Mouse (Mus musculus) cerebral cortex, adult 2 months (tissue): ENCODE data around the gene Gpc3.

Experiments
- WGBS: fragments of 180-500 bp; shearing (Covaris S2); methylation state at CpG from one replicate; pipeline ENCODE4 v1.1.7; 2018; 5-methylcytosine and 5-hydroxymethylcytosine counted together

Gene Gpc3

GRCm38 (mm10) chrX:52551296-52551695 is 62.5 kb downstream of the Gpc3 start:
- 66% methylated on average over 1 of the region's 1 CpGs for WGBS

GRCm38 (mm10) chrX:52544623-52545022 is 69.1 kb downstream of the Gpc3 start:
- 87% methylated on average over 3 of the region's 3 CpGs for WGBS

GRCm38 (mm10) chrX:52537282-52537681 is 76.5 kb downstream of the Gpc3 start:
- WGBS: 72% methylated on average over 5 of the region's 5 CpGs

- 80% methylated on average over 1 of the region's 1 CpGs for WGBS
These were observed 80.0 kb downstream of the Gpc3 start for GRCm38 (mm10) chrX:52533766-52534165.

GRCm38 (mm10) chrX:52533098-52533497 is 80.7 kb downstream of the Gpc3 start:
- WGBS: 65% methylated on average over 4 of the region's 4 CpGs

- WGBS: 86% methylated on average over 2 of the region's 2 CpGs
These were observed 81.6 kb downstream of the Gpc3 start for GRCm38 (mm10) chrX:52532124-52532523.

- 88% methylated on average over 5 of the region's 5 CpGs for WGBS
These were observed 87.7 kb downstream of the Gpc3 start for GRCm38 (mm10) chrX:52526086-52526485.

GRCm38 (mm10) chrX:52525132-52525531 is 88.6 kb downstream of the Gpc3 start:
- WGBS: 79% methylated on average over 3 of the region's 3 CpGs

- WGBS: 56% methylated on average over 3 of the region's 3 CpGs
These were observed 99.2 kb downstream of the Gpc3 start for GRCm38 (mm10) chrX:52514553-52514952.

- WGBS: 87% methylated on average over 4 of the region's 4 CpGs
These were observed 102.6 kb downstream of the Gpc3 start for GRCm38 (mm10) chrX:52511151-52511550.

- WGBS: 69% methylated on average over 3 of the region's 3 CpGs
These were observed 109.9 kb downstream of the Gpc3 start for GRCm38 (mm10) chrX:52503857-52504256.

- WGBS: 32% methylated on average over 4 of the region's 4 CpGs
These were observed 124.3 kb downstream of the Gpc3 start for GRCm38 (mm10) chrX:52489461-52489860.

GRCm38 (mm10) chrX:52455074-52455588 is 158.6 kb downstream of the Gpc3 start:
- WGBS: 81% methylated on average over 5 of the region's 5 CpGs

GRCm38 (mm10) chrX:52453445-52454182 is 160.1 kb downstream of the Gpc3 start:
- 5% methylated on average over 6 of the region's 6 CpGs for WGBS

- 76% methylated on average over 2 of the region's 2 CpGs for WGBS
These were observed 164.6 kb downstream of the Gpc3 start for GRCm38 (mm10) chrX:52449177-52449576.

GRCm38 (mm10) chrX:52448496-52448895 is 165.3 kb downstream of the Gpc3 start:
- WGBS: 71% methylated on average over 3 of the region's 3 CpGs

- WGBS: 85% methylated on average over 3 of the region's 3 CpGs
These were observed 167.2 kb downstream of the Gpc3 start for GRCm38 (mm10) chrX:52446530-52446929.

GRCm38 (mm10) chrX:52444977-52445376 is 168.8 kb downstream of the Gpc3 start:
- WGBS: 88% methylated on average over 2 of the region's 2 CpGs

- WGBS: 63% methylated on average over 3 of the region's 3 CpGs
These were observed 172.0 kb downstream of the Gpc3 start for GRCm38 (mm10) chrX:52441798-52442197.

GRCm38 (mm10) chrX:52439421-52439820 is 174.3 kb downstream of the Gpc3 start:
- 47% methylated on average over 5 of the region's 5 CpGs for WGBS

- WGBS: 87% methylated on average over 5 of the region's 5 CpGs
These were observed 188.1 kb downstream of the Gpc3 start for GRCm38 (mm10) chrX:52425605-52426004.

- WGBS: 54% methylated on average over 3 of the region's 3 CpGs
These were observed 193.9 kb downstream of the Gpc3 start for GRCm38 (mm10) chrX:52419850-52420249.

GRCm38 (mm10) chrX:52412936-52413335 is 200.8 kb downstream of the Gpc3 start:
- 54% methylated on average over 3 of the region's 3 CpGs for WGBS

GRCm38 (mm10) chrX:52401188-52401587 is 212.6 kb downstream of the Gpc3 start:
- 95% methylated on average over 2 of the region's 2 CpGs for WGBS
